Mouse (Mus musculus): ENCODE measurements around the gene Als2cr12.

DNA sequence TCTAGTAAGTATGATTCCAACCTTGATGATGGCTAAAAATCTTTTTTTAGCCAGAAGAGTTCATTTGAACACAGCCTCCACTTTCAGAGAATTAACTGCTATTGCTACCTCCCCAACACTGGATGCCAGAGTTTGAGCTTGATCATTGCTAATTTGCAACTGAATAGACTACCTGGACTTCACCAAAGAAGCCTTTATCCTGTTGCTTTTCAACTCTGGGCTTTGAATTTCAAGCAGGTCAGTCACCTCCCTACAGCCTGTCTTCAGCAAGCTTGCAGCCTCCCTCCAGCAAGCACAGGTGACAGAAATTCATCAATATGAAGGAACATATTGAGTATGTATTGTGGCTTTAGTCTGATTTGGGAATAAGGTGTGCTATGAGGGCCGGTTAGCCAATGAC lies 6.4 kb downstream of the Als2cr12 start:
- no peak for TF ChIP-seq CTCF (conservative IDR thresholded peaks at IDR 0.05; ENCODE audit: low read length)
- no peak; the same call in 1 of the 2 replicates for TF ChIP-seq NANOG (IDR thresholded peaks at IDR 0.05; ENCODE audit: borderline replicate concordance, low read length)
- TF ChIP-seq POU5F1 (IDR thresholded peaks at IDR 0.05; ENCODE audit: borderline replicate concordance, low read length): no peak
